Mouse (Mus musculus) kidney, adult 2 months (tissue): ENCODE measurements at regions not wholly inside any gene's neighbourhood (a gene's known extent, or its start where the extent isn't known, plus 50 kb on each side); places are given as distances from the start of the nearest gene placed in this dataset.

Source experiments
- CTCF ChIP-seq: fragments of 200-500 bp; conservative IDR thresholded peaks from 2 replicates; pipeline ENCODE4 v1.5.1; 2011; ENCODE audit warnings: low read depth, mild to moderate bottlenecking, control low read depth, low read length, moderate library complexity, mixed read lengths; ENCODE audit not compliant: insufficient read depth, insufficient read length
- POLR2A ChIP-seq: fragments of 200-500 bp; IDR thresholded peaks from one replicate; pipeline ENCODE4 v1.6.1; 2011; ENCODE audit warnings: low read depth, low read length, control low read depth

DNA sequence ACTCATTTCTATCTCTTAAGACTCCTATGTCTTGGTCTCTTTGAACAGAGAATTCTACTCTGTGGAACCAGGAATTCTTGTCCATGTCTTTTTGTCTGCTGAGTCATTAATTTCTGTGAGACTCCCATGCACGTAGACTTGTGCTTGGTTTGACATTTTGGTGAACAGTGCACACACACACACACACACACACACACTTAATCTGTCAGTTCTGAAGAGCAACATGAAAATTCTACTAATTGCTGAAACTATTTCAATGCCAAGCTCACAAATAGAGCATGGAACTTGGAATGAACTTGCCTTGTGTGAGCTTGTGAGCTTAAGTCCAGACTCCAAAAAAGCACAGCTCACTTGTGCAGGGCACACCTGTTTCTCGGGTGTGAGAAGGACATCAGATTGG, 301.1 kb downstream of the Ptprc start:
- no peak for TF ChIP-seq CTCF
- no peak for TF ChIP-seq POLR2A
